10 mouse cellular contexts compared by ENCODE assay signal in genomic region chr5:108836156-108836555, GRCm38 (mm10). TPM values are rescaled to one million over a fixed set of nuclear protein-coding genes. Genes with fewer than 3 reads are reported as not detected.
A peak's percentile ranks its signal among the peaks of the same experiment; 100 is the strongest.
DNase-seq lines count a peak whose midpoint lies in the region; ATAC-seq lines count a peak whose summit lies in the region.
"Had no signal": no experiment of that assay in that cellular context is flagged by ENCODE, and none has a peak within 500 bp of the region (broad histone marks: within the 10 kb centered on the region; RNA-seq: fewer than 3 reads in every experiment).

No protein-coding gene starts in this region.

- no peak for ATAC-seq in hindbrain, embryonic 12.5 days (ENCODE audit: low FRiP score)
- 0 out of 2 replicates have a peak, but pooled peaks have one; percentile 28 for ATAC-seq in lung, embryonic 16.5 days (ENCODE audit: low read depth)

- H3K4me1 ChIP-seq in hindbrain, embryonic 10.5 days (replicated peaks), result no peaks in the 10 kb centered on the region
- H3K4me1 ChIP-seq in hindbrain, embryonic 12.5 days, result no peaks in the 10 kb centered on the region
- no peaks in the 10 kb centered on the region for H3K4me1 ChIP-seq in lung, embryonic 16.5 days (replicated peaks; ENCODE audit: control insufficient read depth, insufficient read depth, low read length)
- H3K4me1 ChIP-seq: heart, embryonic 15.5 days; limb, embryonic 13.5 days had no signal

- WGBS in hindbrain, embryonic 10.5 days, result 88% methylated on average over 1 of the region's 1 CpGs
- 70% methylated on average over 1 of the region's 1 CpGs for WGBS in hindbrain, embryonic 12.5 days
- WGBS in lung, embryonic 16.5 days, result 52% methylated on average over 1 of the region's 1 CpGs

- H3K9ac ChIP-seq in hindbrain, embryonic 12.5 days, result no peak overlapping the region
- H3K9ac ChIP-seq in lung, embryonic 16.5 days (ENCODE audit: low read length), result no peak overlapping the region
- H3K9ac ChIP-seq: heart, embryonic 15.5 days; limb, embryonic 13.5 days had no signal

- H3K27me3 ChIP-seq in hindbrain, embryonic 10.5 days (ENCODE audit: insufficient read depth, poor library complexity, severe bottlenecking), result no peaks in the 10 kb centered on the region
- no peaks in the 10 kb centered on the region for H3K27me3 ChIP-seq in hindbrain, embryonic 12.5 days
- H3K27me3 ChIP-seq in lung, embryonic 16.5 days (ENCODE audit: control insufficient read depth, insufficient read depth, low read depth, low read length), result no peaks in the 10 kb centered on the region
- H3K27me3 ChIP-seq: heart, embryonic 15.5 days; limb, embryonic 13.5 days had no signal

- no peaks in the 10 kb centered on the region for H3K9me3 ChIP-seq in hindbrain, embryonic 10.5 days
- H3K9me3 ChIP-seq in hindbrain, embryonic 12.5 days (replicated peaks), result no peaks in the 10 kb centered on the region
- no peaks in the 10 kb centered on the region for H3K9me3 ChIP-seq in lung, embryonic 16.5 days (ENCODE audit: control insufficient read depth, low read length)
- H3K9me3 ChIP-seq: heart, embryonic 15.5 days; limb, embryonic 13.5 days had no signal

- no peak overlapping the region for H3K27ac ChIP-seq in hindbrain, embryonic 10.5 days
- no peak overlapping the region for H3K27ac ChIP-seq in hindbrain, embryonic 12.5 days
- no peak overlapping the region for H3K27ac ChIP-seq in lung, embryonic 16.5 days (ENCODE audit: low read length)
- H3K27ac ChIP-seq: heart, embryonic 15.5 days; limb, embryonic 13.5 days had no signal

- H3K36me3 ChIP-seq in hindbrain, embryonic 10.5 days, result no peaks in the 10 kb centered on the region
- H3K36me3 ChIP-seq in hindbrain, embryonic 12.5 days, result no peaks in the 10 kb centered on the region
- H3K36me3 ChIP-seq in lung, embryonic 16.5 days (ENCODE audit: control insufficient read depth, insufficient read depth, low read length), result no peaks in the 10 kb centered on the region
- H3K36me3 ChIP-seq: heart, embryonic 15.5 days; limb, embryonic 13.5 days had no signal

- no peak overlapping the region for H3K4me3 ChIP-seq in hindbrain, embryonic 10.5 days
- H3K4me3 ChIP-seq in hindbrain, embryonic 12.5 days, result no peak overlapping the region
- no peak overlapping the region for H3K4me3 ChIP-seq in lung, embryonic 16.5 days (ENCODE audit: low read length)
- H3K4me3 ChIP-seq: heart, embryonic 15.5 days; limb, embryonic 13.5 days had no signal

- no peak overlapping the region for H3K4me2 ChIP-seq in hindbrain, embryonic 12.5 days (replicated peaks)
- no peak overlapping the region for H3K4me2 ChIP-seq in lung, embryonic 16.5 days (ENCODE audit: low read depth, low read length)
- H3K4me2 ChIP-seq: heart, embryonic 15.5 days; limb, embryonic 13.5 days had no signal

- DNase-seq in hindbrain, embryonic 10.5 days (ENCODE audit: low spot score), result peak; percentile 22
- DNase-seq in ES-CJ7 (ENCODE audit: low read depth, low spot score), result peak; percentile 55
- DNase-seq in embryo, embryonic 10.5 days (ENCODE audit: low spot score), result peak; percentile 56
- no peak for DNase-seq in cerebellum, adult 11 months
- DNase-seq in right cerebral cortex, adult 2 months (ENCODE audit: low spot score in 2 of 2), result no peak
- no peak for DNase-seq in frontal cortex, adult 2 months (ENCODE audit: extremely low spot score in 1 of 2, low spot score in 1 of 2)

RNA-seq across cellular contexts. Expression of gene Vmn2r9, which starts 16.2 kb away (rescaled TPM):
- polyA plus RNA-seq in hindbrain, embryonic 10.5 days (2016; fragmentation: Nextera tagmentation; extraction: Ambion mirVana), result not detected in 2 replicates
- polyA plus RNA-seq in hindbrain, embryonic 12.5 days (2016; fragmentation: Nextera tagmentation; extraction: Ambion mirVana), result not detected in 2 replicates
- polyA plus RNA-seq in lung, embryonic 16.5 days (2015; fragmentation: Nextera tagmentation; extraction: Ambion mirVana), result not detected in 2 replicates
- not detected in 2 replicates for polyA plus RNA-seq in frontal cortex, adult 2 months (2012; rRNA removed)
- polyA plus RNA-seq: heart, embryonic 15.5 days; limb, embryonic 13.5 days had no signal

RNA-seq across cellular contexts. Expression of gene Vmn2r8, which starts 27.5 kb away (rescaled TPM):
- not detected in 2 replicates for polyA plus RNA-seq in hindbrain, embryonic 10.5 days (2016; fragmentation: Nextera tagmentation; extraction: Ambion mirVana)
- polyA plus RNA-seq in hindbrain, embryonic 12.5 days (2016; fragmentation: Nextera tagmentation; extraction: Ambion mirVana), result not detected in 2 replicates
- polyA plus RNA-seq in lung, embryonic 16.5 days (2015; fragmentation: Nextera tagmentation; extraction: Ambion mirVana), result not detected in 2 replicates
- polyA plus RNA-seq in frontal cortex, adult 2 months (2012; rRNA removed), result not detected in 2 replicates
- polyA plus RNA-seq: heart, embryonic 15.5 days; limb, embryonic 13.5 days had no signal

RNA-seq across cellular contexts. Expression of gene Tmed11, which starts 41.0 kb away (rescaled TPM):
- not detected in 2 replicates for polyA plus RNA-seq in hindbrain, embryonic 10.5 days (2016; fragmentation: Nextera tagmentation; extraction: Ambion mirVana)
- polyA plus RNA-seq in hindbrain, embryonic 12.5 days (2016; fragmentation: Nextera tagmentation; extraction: Ambion mirVana), result not detected in 2 replicates
- not detected in 2 replicates for polyA plus RNA-seq in lung, embryonic 16.5 days (2015; fragmentation: Nextera tagmentation; extraction: Ambion mirVana)
- polyA plus RNA-seq in frontal cortex, adult 2 months (2012; rRNA removed), result not detected in 2 replicates
- polyA plus RNA-seq: heart, embryonic 15.5 days; limb, embryonic 13.5 days had no signal

Comparison
In these comparisons a context has a peak if more than half of its experiments do, and no peak if none do; other contexts are left out.
1. DNase-seq: peak in hindbrain, embryonic 10.5 days (single experiment), ES-CJ7 (single experiment) and embryo, embryonic 10.5 days (single experiment); none in cerebellum, adult 11 months (single experiment), right cerebral cortex, adult 2 months (0 of 2) and frontal cortex, adult 2 months (0 of 2).